Mouse (Mus musculus): ENCODE data around the gene Rreb1. TPM values are rescaled to one million over a fixed set of nuclear protein-coding genes. Genes with fewer than 3 reads are reported as not detected.

Rreb1 gene
- polyA plus RNA-seq, 1 experiment from 2014 or later, result 20.6 TPM

GRCm38 (mm10) chr13:37792739-37793336, 14.6 kb downstream of the Rreb1 start:
- Histone ChIP-seq H3K4me1 (replicated peaks; ENCODE audit: control insufficient read depth, insufficient read depth, low read length) (no peaks in the 10 kb centered on the region), H3K27me3 (replicated peaks; ENCODE audit: control insufficient read depth, insufficient read depth, low read length) (no peaks in the 10 kb centered on the region), H3K27ac (ENCODE audit: low read depth, low read length) (no peak overlapping the region), H3K36me3 (ENCODE audit: control insufficient read depth, insufficient read depth, low read length) (no peaks in the 10 kb centered on the region), H3K4me2 (no peak overlapping the region), H3K4me3 (ENCODE audit: low read depth, low read length) (no peak overlapping the region), H3K9me3 (ENCODE audit: control insufficient read depth, low read length) (no peaks in the 10 kb centered on the region), H3K9ac (ENCODE audit: low read depth, low read length) (no peak overlapping the region)
- 89% methylated on average over 11 of the region's 11 CpGs for WGBS
- ATAC-seq (replicated peaks; ENCODE audit: low FRiP score) (no peak), DNase-seq (ENCODE audit: low spot score) (no peak)

DNA sequence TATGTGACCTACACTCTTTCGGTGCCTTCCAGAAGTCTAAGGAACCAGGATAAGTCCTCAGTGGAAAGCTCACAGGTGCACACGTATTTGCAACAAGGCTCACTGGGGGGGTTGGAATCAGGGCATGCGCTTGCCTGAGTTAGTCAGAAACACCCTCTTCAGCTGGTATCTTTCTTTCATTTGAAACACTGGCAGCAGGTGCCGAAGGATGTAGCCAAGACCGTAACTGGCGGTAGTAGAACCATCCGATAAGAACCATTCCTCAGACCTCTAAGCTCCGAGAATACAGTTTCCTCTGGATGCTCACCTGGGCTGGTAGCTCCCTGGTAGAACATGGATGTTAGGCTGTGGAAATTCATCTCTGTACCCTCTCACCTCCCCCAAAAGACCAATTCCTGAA, 20.6 kb downstream of the Rreb1 start:
- ATAC-seq (replicated peaks; ENCODE audit: low FRiP score) (no peak), DNase-seq (ENCODE audit: low spot score) (no peak)
- H3K9ac ChIP-seq (ENCODE audit: low read depth, low read length), result no peak overlapping the region
- no peaks in the 10 kb centered on the region for H3K36me3 ChIP-seq (ENCODE audit: control insufficient read depth, insufficient read depth, low read length)
- H3K4me3 ChIP-seq (ENCODE audit: low read depth, low read length), result no peak overlapping the region
- no peaks in the 10 kb centered on the region for H3K9me3 ChIP-seq (ENCODE audit: control insufficient read depth, low read length)
- WGBS, result 93% methylated on average over 8 of the region's 8 CpGs
- no peak overlapping the region for H3K27ac ChIP-seq (ENCODE audit: low read depth, low read length)
- no peak overlapping the region for H3K4me2 ChIP-seq
- H3K27me3 ChIP-seq (replicated peaks; ENCODE audit: control insufficient read depth, insufficient read depth, low read length), result no peaks in the 10 kb centered on the region
- peaks cover 27% of the 10 kb centered on the region for H3K4me1 ChIP-seq (replicated peaks; ENCODE audit: control insufficient read depth, insufficient read depth, low read length)

- Histone ChIP-seq H3K4me2 (no peak overlapping the region), H3K4me3 (ENCODE audit: low read depth, low read length) (no peak overlapping the region), H3K36me3 (ENCODE audit: control insufficient read depth, insufficient read depth, low read length) (no peaks in the 10 kb centered on the region), H3K27me3 (replicated peaks; ENCODE audit: control insufficient read depth, insufficient read depth, low read length) (no peaks in the 10 kb centered on the region), H3K27ac (ENCODE audit: low read depth, low read length) (no peak overlapping the region), H3K4me1 (replicated peaks; ENCODE audit: control insufficient read depth, insufficient read depth, low read length) (peaks cover 27% of the 10 kb centered on the region), H3K9me3 (ENCODE audit: control insufficient read depth, low read length) (no peaks in the 10 kb centered on the region), H3K9ac (ENCODE audit: low read depth, low read length) (no peak overlapping the region)
- 69% methylated on average over 9 of the region's 9 CpGs for WGBS
- ATAC-seq (replicated peaks; ENCODE audit: low FRiP score) (no peak), DNase-seq (ENCODE audit: low spot score) (no peak)
Measured at GRCm38 (mm10) chr13:37799413-37799812, 21.2 kb downstream of the Rreb1 start.

DNA sequence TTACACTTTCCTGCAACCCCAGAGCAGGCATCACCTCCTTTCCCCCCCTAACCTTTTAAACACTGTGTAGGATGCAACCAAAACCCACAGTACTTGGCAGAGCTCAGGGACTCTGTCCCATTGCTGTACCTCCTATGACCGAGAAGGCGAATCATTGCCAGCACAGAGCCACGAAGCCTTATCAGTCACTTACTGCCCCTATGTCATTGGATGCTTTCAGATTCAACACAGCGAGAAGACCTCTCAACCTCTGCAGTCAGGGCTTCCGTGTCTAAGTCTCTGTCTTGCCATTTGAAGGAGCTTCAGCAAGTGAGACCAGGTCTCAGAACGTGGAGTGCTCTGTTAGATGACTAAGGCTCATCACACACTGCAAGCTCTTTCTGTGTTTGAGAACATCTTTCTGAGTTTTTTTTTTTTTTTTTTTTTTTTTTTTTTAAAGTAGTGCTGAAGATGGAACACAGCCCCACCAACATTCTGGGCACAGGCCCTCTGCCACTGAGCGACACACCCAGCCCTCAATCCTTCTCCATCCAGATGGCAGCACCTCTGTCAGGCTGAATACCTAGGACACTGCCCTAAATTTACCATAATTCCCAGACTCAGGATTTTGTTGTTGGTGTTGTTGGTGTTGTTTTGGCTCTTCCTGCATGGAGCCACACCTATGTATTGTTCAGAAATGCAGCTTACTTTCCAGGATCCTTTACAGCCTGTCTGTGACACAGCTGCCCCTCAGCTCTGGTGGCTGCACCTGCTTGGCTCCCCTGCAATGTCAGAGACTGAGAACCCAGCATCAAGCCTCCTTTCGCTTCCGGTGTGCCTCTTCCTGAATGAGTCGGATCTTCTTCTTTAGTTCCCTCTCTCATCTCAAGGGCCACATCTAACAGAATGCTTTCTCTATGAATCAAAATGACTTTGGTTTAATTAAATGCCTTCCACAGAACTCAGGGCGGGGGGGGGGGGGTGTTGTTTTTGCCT, 23.2 kb downstream of the Rreb1 start:
- Histone ChIP-seq H3K9ac (ENCODE audit: low read depth, low read length) (no peak overlapping the region), H3K4me3 (ENCODE audit: low read depth, low read length) (no peak overlapping the region), H3K27me3 (replicated peaks; ENCODE audit: control insufficient read depth, insufficient read depth, low read length) (no peaks in the 10 kb centered on the region), H3K9me3 (ENCODE audit: control insufficient read depth, low read length) (no peaks in the 10 kb centered on the region), H3K4me2 (peak overlapping the region; percentile 51), H3K36me3 (ENCODE audit: control insufficient read depth, insufficient read depth, low read length) (no peaks in the 10 kb centered on the region), H3K4me1 (replicated peaks; ENCODE audit: control insufficient read depth, insufficient read depth, low read length) (peaks cover 27% of the 10 kb centered on the region), H3K27ac (ENCODE audit: low read depth, low read length) (no peak overlapping the region)
- DNase-seq (ENCODE audit: low spot score) (no peak), ATAC-seq (replicated peaks; ENCODE audit: low FRiP score) (peak; percentile 68)
- WGBS, result 38% methylated on average over 11 of the region's 11 CpGs

DNA sequence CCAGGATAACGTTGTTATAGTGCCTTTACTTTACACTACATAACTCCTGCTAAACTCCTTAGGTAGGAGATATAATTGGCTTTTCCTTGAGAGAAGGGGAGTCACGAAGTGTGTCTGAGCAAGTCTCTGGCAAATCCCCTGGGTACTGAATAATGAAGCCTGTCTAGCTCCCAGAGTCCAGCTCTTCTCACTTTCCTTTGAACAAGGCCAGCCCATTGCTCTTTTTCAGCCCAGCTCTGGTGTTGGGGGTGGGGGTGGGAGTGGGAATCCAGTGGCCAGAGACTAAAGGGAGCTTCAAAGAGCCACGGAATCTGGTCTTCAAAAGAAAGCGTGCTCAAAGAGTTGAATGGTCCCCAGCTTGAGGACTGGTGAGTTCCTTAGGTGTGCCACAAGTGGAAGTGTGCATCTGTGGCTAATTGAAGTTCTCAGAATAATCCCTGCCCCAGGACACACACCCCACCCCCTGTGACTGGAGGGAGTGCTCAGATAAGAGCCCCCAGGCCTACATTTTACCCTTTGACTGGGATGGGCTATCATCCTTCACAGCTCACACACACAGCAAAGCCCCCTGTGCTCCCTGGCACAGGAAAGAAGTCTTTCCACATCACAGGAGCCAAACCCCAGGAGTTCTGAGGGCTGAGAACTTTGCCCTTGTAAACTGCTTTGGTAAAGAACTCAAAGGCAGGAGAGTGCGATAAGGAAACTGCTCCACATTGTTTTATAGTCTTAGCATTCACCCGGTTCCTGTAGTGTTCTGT, 24.2 kb downstream of the Rreb1 start:
- WGBS, result 20% methylated on average over 6 of the region's 6 CpGs
- no peaks in the 10 kb centered on the region for H3K27me3 ChIP-seq (replicated peaks; ENCODE audit: control insufficient read depth, insufficient read depth, low read length)
- H3K4me2 ChIP-seq, result peak overlapping the region; percentile 51
- H3K9me3 ChIP-seq (ENCODE audit: control insufficient read depth, low read length), result no peaks in the 10 kb centered on the region
- DNase-seq (ENCODE audit: low spot score) (no peak), ATAC-seq (replicated peaks; ENCODE audit: low FRiP score) (0 out of 2 replicates have a peak, but pooled peaks have one; percentile 26)
- H3K9ac ChIP-seq (ENCODE audit: low read depth, low read length), result peak overlapping the region; percentile 14; the same call in 1 of the 2 replicates
- H3K4me1 ChIP-seq (replicated peaks; ENCODE audit: control insufficient read depth, insufficient read depth, low read length), result peaks cover 27% of the 10 kb centered on the region
- H3K4me3 ChIP-seq (ENCODE audit: low read depth, low read length), result no peak overlapping the region
- no peak overlapping the region; the same call in 1 of the 2 replicates for H3K27ac ChIP-seq (ENCODE audit: low read depth, low read length)
- no peaks in the 10 kb centered on the region for H3K36me3 ChIP-seq (ENCODE audit: control insufficient read depth, insufficient read depth, low read length)

DNA sequence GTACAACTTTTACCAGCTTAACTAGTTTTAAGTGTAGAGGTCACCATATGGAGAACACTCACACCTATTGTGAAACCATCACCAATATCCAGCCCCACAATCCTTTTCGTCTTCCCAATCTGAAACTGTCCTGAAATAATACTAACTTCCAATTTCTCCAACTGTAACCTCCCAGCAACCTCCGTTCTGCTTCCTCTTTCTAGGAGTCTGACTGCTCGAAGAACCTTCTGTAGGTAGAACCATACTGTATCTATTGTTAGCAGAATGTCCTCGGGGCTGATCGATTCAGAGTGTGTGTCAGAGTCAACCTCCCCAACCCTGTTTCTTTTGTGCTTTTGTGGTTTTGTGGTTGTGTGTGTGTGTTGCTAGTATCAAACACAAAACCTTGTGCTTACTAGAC, 25.0 kb downstream of the Rreb1 start:
- Histone ChIP-seq H3K9me3 (ENCODE audit: control insufficient read depth, low read length) (no peaks in the 10 kb centered on the region), H3K4me2 (no peak overlapping the region), H3K4me1 (replicated peaks; ENCODE audit: control insufficient read depth, insufficient read depth, low read length) (peaks cover 27% of the 10 kb centered on the region), H3K9ac (ENCODE audit: low read depth, low read length) (no peak overlapping the region), H3K27ac (ENCODE audit: low read depth, low read length) (no peak overlapping the region), H3K27me3 (replicated peaks; ENCODE audit: control insufficient read depth, insufficient read depth, low read length) (no peaks in the 10 kb centered on the region), H3K4me3 (ENCODE audit: low read depth, low read length) (no peak overlapping the region), H3K36me3 (ENCODE audit: control insufficient read depth, insufficient read depth, low read length) (no peaks in the 10 kb centered on the region)
- 37% methylated on average over 5 of the region's 5 CpGs for WGBS
- ATAC-seq (replicated peaks; ENCODE audit: low FRiP score) (no peak), DNase-seq (ENCODE audit: low spot score) (no peak)

GRCm38 (mm10) chr13:37804023-37804422, 25.8 kb downstream of the Rreb1 start:
- H3K9ac ChIP-seq (ENCODE audit: low read depth, low read length), result no peak overlapping the region
- H3K4me3 ChIP-seq (ENCODE audit: low read depth, low read length), result no peak overlapping the region
- H3K36me3 ChIP-seq (ENCODE audit: control insufficient read depth, insufficient read depth, low read length), result no peaks in the 10 kb centered on the region
- H3K27me3 ChIP-seq (replicated peaks; ENCODE audit: control insufficient read depth, insufficient read depth, low read length), result no peaks in the 10 kb centered on the region
- no peak overlapping the region for H3K27ac ChIP-seq (ENCODE audit: low read depth, low read length)
- peaks cover 27% of the 10 kb centered on the region for H3K4me1 ChIP-seq (replicated peaks; ENCODE audit: control insufficient read depth, insufficient read depth, low read length)
- WGBS, result 86% methylated on average over 5 of the region's 5 CpGs
- H3K4me2 ChIP-seq, result no peak overlapping the region
- no peaks in the 10 kb centered on the region for H3K9me3 ChIP-seq (ENCODE audit: control insufficient read depth, low read length)
- ATAC-seq (replicated peaks; ENCODE audit: low FRiP score) (no peak), DNase-seq (ENCODE audit: low spot score) (no peak)

- Histone ChIP-seq H3K36me3 (ENCODE audit: control insufficient read depth, insufficient read depth, low read length) (no peaks in the 10 kb centered on the region), H3K27me3 (replicated peaks; ENCODE audit: control insufficient read depth, insufficient read depth, low read length) (no peaks in the 10 kb centered on the region), H3K9me3 (ENCODE audit: control insufficient read depth, low read length) (no peaks in the 10 kb centered on the region), H3K4me3 (ENCODE audit: low read depth, low read length) (no peak overlapping the region), H3K9ac (ENCODE audit: low read depth, low read length) (no peak overlapping the region), H3K4me2 (no peak overlapping the region), H3K4me1 (replicated peaks; ENCODE audit: control insufficient read depth, insufficient read depth, low read length) (0 out of 2 replicates have a peak, but pooled peaks cover 8% of the 10 kb centered on the region), H3K27ac (ENCODE audit: low read depth, low read length) (no peak overlapping the region)
- ATAC-seq (replicated peaks; ENCODE audit: low FRiP score), result no peak
- DNase-seq (ENCODE audit: low spot score), result no peak
- WGBS, result 71% methylated on average over 9 of the region's 9 CpGs
Measured at GRCm38 (mm10) chr13:37815001-37815400, 36.8 kb downstream of the Rreb1 start.

Data from liver, embryonic 11.5 days (tissue).